ENCODE assay signal across 28 mouse cellular contexts in the genomic region with DNA sequence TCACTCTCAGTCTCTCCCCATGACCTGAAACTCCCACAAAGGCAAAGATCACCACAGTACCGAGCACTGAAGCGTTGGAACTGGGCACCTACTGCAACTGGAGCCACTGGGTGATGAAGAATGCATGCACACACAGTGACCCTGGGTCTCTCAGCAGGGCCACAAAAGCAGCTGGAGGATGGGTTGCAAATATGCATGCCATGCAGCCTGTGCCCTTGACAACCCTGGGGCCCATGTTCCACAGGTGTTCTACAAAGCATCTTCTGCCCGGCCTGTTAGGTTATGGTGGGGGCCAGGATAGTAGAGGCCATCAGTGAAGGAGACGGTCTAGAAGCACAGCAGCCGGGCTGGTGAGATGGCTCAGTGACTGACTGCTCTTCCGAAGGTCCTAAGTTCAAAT. TPM values are rescaled to one million over a fixed set of nuclear protein-coding genes. Genes with fewer than 3 reads are reported as not detected.
DNase-seq lines count a peak whose midpoint lies in the region; ATAC-seq and TF ChIP-seq lines count a peak whose summit lies in the region.
"Had no signal": no experiment of that assay in that cellular context is flagged by ENCODE, and none has a peak within 500 bp of the region (broad histone marks: within the 10 kb centered on the region; RNA-seq: fewer than 3 reads in every experiment).

No protein-coding gene starts in this region.

- TF ChIP-seq POLR2A in cerebellum, adult 2 months (IDR thresholded peaks at IDR 0.05; ENCODE audit: borderline replicate concordance, insufficient read depth, low read length) = no peak

- H3K4me1 ChIP-seq in cerebellum, adult 2 months (ENCODE audit: control insufficient read depth, insufficient read depth, low read length) = peaks cover 58% of the 10 kb centered on the region
- peaks cover 71% of the 10 kb centered on the region for H3K4me1 ChIP-seq in megakaryocyte, embryonic 14.5 days

- ATAC-seq in megakaryocyte, adult 5-6 weeks (ENCODE audit: poor library complexity, severe bottlenecking) = no peak
- ATAC-seq: forebrain, embryonic 15.5 days; hindbrain, postnatal 0 days; inflammation-experienced regulatory T-cells, adult 6 months; intestine, embryonic 16.5 days; Patski had no signal

- no peak for DNase-seq in cerebellum, adult 2 months
- DNase-seq in cerebellum, postnatal 36 days = no peak
- no peak for DNase-seq in gastrocnemius, adult 2 months
- DNase-seq in gastrocnemius, postnatal 25 days = no peak
- DNase-seq: adrenal gland, postnatal 10 days; B cell, adult 2 months; embryo, embryonic 11 days; gastrocnemius, postnatal 10 days; heart, adult 2 months; heart, postnatal 14 days; heart, postnatal 4 days; kidney, adult 18-20 months had no signal

- WGBS in cerebellum, adult 2 months = 68% methylated on average over 6 of the region's 6 CpGs

- no peak overlapping the region for H3K4me3 ChIP-seq in cerebellum, adult 2 months (replicated peaks; ENCODE audit: insufficient read depth, low read depth, low read length)
- no peak overlapping the region for H3K4me3 ChIP-seq in gastrocnemius, adult 2 months
- H3K4me3 ChIP-seq in megakaryocyte, embryonic 14.5 days (replicated peaks) = peak overlapping the region; percentile 25
- H3K4me3 ChIP-seq: embryonic facial prominence, embryonic 10.5 days; embryonic facial prominence, embryonic 13.5 days; erythroblast, embryonic 14.5 days; forebrain, embryonic 12.5 days; forebrain, embryonic 15.5 days; heart, adult 2 months; heart, embryonic 10.5 days; heart, embryonic 13.5 days had no signal

- intact Hi-C loops in gastrocnemius, adult 2 months (cut with DNase I) = no loop called here

- no peaks in the 10 kb centered on the region for H3K27me3 ChIP-seq in cerebellum, adult 2 months (ENCODE audit: control insufficient read depth, insufficient read depth, low read length)
- no peaks in the 10 kb centered on the region for H3K27me3 ChIP-seq in megakaryocyte, embryonic 14.5 days (replicated peaks)
- H3K27me3 ChIP-seq: CH12.LX; embryonic facial prominence, embryonic 13.5 days; forebrain, embryonic 12.5 days; forebrain, embryonic 15.5 days; heart, embryonic 13.5 days; Patski had no signal

- H3K27ac ChIP-seq in cerebellum, adult 2 months (ENCODE audit: insufficient read depth, low read length) = peak overlapping the region; percentile 90
- H3K27ac ChIP-seq in gastrocnemius, adult 2 months = peak overlapping the region; percentile 86; the same call in 1 of the 2 replicates
- H3K27ac ChIP-seq: embryonic facial prominence, embryonic 10.5 days; embryonic facial prominence, embryonic 13.5 days; forebrain, embryonic 12.5 days; forebrain, embryonic 15.5 days; heart, adult 2 months; heart, embryonic 10.5 days; hindbrain, embryonic 14.5 days; hindbrain, postnatal 0 days had no signal

- peaks cover 61% of the 10 kb centered on the region for H3K36me3 ChIP-seq in megakaryocyte, embryonic 14.5 days (replicated peaks; ENCODE audit: low read length)

- no peak for TF ChIP-seq CTCF in cerebellum, adult 2 months (IDR thresholded peaks at IDR 0.05; ENCODE audit: borderline replicate concordance, insufficient read depth, low read depth, low read length)
- TF ChIP-seq CTCF in gastrocnemius, adult 2 months (IDR thresholded peaks at IDR 0.05) = no peak

- H3K9me3 ChIP-seq in megakaryocyte, embryonic 14.5 days = no peaks in the 10 kb centered on the region
- H3K9me3 ChIP-seq: embryonic facial prominence, embryonic 10.5 days; embryonic facial prominence, embryonic 13.5 days; forebrain, embryonic 12.5 days; forebrain, embryonic 15.5 days; G1E; heart, embryonic 10.5 days; heart, embryonic 13.5 days had no signal

RNA-seq across cellular contexts. Expression of a gene that starts 4.9 kb away (rescaled TPM):
- 101 and 106 TPM in 2 replicates for polyA plus RNA-seq in cerebellum, adult 2 months (2012; rRNA removed)
- total RNA-seq in gastrocnemius, adult 2 months (2021) = 10 to 100 TPM; 40.0 to 40.9 TPM
- total RNA-seq in gastrocnemius, postnatal 25 days (2021) = 10 to 100 TPM; 23.0 to 28.4 TPM
- polyA plus RNA-seq in megakaryocyte, embryonic 14.5 days (2012; ENCODE audit: insufficient read depth, low replicate concordance) = 4.0 and 26.3 TPM in 2 replicates
- 59.7 and 61.7 TPM in 2 replicates for total RNA-seq in megakaryocyte, adult 5-6 weeks (2015)
- 36.3 and 37.8 TPM in 2 replicates for total RNA-seq in megakaryocyte, adult 5-6 weeks (2017)

RNA-seq across cellular contexts. Expression of a gene that starts 5.1 kb away (rescaled TPM):
- polyA plus RNA-seq in cerebellum, adult 2 months (2012; rRNA removed) = 80.2 and 88.0 TPM in 2 replicates
- 10 to 100 TPM; 18.4 to 18.9 TPM for total RNA-seq in gastrocnemius, adult 2 months (2021)
- 10 to 100 TPM; 15.1 to 15.7 TPM for total RNA-seq in gastrocnemius, postnatal 25 days (2021)
- 10.0 and 23.7 TPM in 2 replicates for polyA plus RNA-seq in megakaryocyte, embryonic 14.5 days (2012; ENCODE audit: insufficient read depth, low replicate concordance)
- total RNA-seq in megakaryocyte, adult 5-6 weeks (2015) = 9.0 and 11.3 TPM in 2 replicates
- total RNA-seq in megakaryocyte, adult 5-6 weeks (2017) = 6.3 and 10.3 TPM in 2 replicates

RNA-seq across cellular contexts. Expression of a gene that starts 50.4 kb away (rescaled TPM):
- polyA plus RNA-seq in cerebellum, adult 2 months (2012; rRNA removed) = 1.1 and 1.9 TPM in 2 replicates
- total RNA-seq in gastrocnemius, adult 2 months (2021) = 1 to 10 TPM; 1.1 to 1.2 TPM
- 1 to 10 TPM; 1.3 TPM for total RNA-seq in gastrocnemius, postnatal 25 days (2021)
- 1.4 and 5.0 TPM in 2 replicates for polyA plus RNA-seq in megakaryocyte, embryonic 14.5 days (2012; ENCODE audit: insufficient read depth, low replicate concordance)
- total RNA-seq in megakaryocyte, adult 5-6 weeks (2015) = 0.40 and 1.8 TPM in 2 replicates
- total RNA-seq in megakaryocyte, adult 5-6 weeks (2017) = 0.40 TPM in 1 of 2 replicates, not detected in the other
- total RNA-seq: G1E had no signal
- polyA plus RNA-seq: erythroblast, embryonic 14.5 days; G1E; inflammation-experienced regulatory T-cells, adult 6 months had no signal
